21 mouse cellular contexts compared by ENCODE assay signal in the genomic region with DNA sequence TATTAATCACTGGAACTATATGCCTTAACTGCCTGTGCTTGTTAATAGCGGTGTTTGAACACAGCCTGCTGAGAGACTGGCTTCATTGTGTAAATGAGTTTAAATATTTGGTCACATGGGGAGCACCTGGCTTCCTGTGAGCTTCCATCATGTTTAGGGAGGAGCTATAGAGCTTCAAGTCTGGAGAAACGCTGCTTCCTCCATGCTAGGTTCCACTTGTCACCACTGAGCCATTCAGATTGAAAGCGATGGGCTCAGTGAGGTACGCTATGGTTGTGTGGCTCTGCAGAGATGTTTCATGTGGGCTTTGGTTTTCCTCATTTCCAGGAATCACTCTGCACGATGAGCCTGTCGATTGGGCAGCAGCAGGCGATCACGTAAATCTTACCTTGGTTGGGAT. TPM values are rescaled to one million over a fixed set of nuclear protein-coding genes. Genes with fewer than 3 reads are reported as not detected.
"Had no signal": no experiment of that assay in that cellular context is flagged by ENCODE, and none has a peak within 500 bp of the region (broad histone marks: within the 10 kb centered on the region; RNA-seq: fewer than 3 reads in every experiment).

No protein-coding gene starts in this region.

- H3K4me3 ChIP-seq: left cerebral cortex, adult 2 months; neural tube, embryonic 12.5 days; neural tube, embryonic 15.5 days; stomach, embryonic 15.5 days had no signal

- H3K27ac ChIP-seq: kidney, postnatal 0 days; left cerebral cortex, adult 2 months; liver, embryonic 14.5 days; neural tube, embryonic 12.5 days; neural tube, embryonic 15.5 days; stomach, embryonic 15.5 days had no signal

- H3K4me1 ChIP-seq: neural tube, embryonic 12.5 days; neural tube, embryonic 15.5 days; stomach, embryonic 15.5 days had no signal

- DNase-seq: kidney, adult 2 months; kidney, postnatal 25 days; layer of hippocampus, postnatal 36 days; lung, adult 2 months; lung, postnatal 14 days; lung, postnatal 4 days; midbrain, embryonic 14.5 days; right cerebral cortex, adult 18-20 months; right cerebral cortex, postnatal 14 days; right cerebral cortex, postnatal 4 days; thymus, postnatal 25 days had no signal

- H3K27me3 ChIP-seq: neural tube, embryonic 12.5 days; neural tube, embryonic 15.5 days; stomach, embryonic 15.5 days had no signal

- H3K9me3 ChIP-seq: neural tube, embryonic 12.5 days; neural tube, embryonic 15.5 days; stomach, embryonic 15.5 days had no signal

RNA-seq across cellular contexts. Expression of a gene that starts 19.1 kb away (rescaled TPM):
- polyA plus RNA-seq: large intestine, adult 2 months; limb, embryonic 11.5 days; midbrain, embryonic 11.5 days; midbrain, embryonic 14.5 days; midbrain, postnatal 0 days had no signal
